ENCODE assay signal across 7 mouse cellular contexts in genomic region chr10:69352212-69353085, GRCm38 (mm10). TPM values are rescaled to one million over a fixed set of nuclear protein-coding genes. Genes with fewer than 3 reads are reported as not detected.
DNase-seq lines count a peak whose midpoint lies in the region; ATAC-seq and TF ChIP-seq lines count a peak whose summit lies in the region.

Cdk1 (minus strand) TSS chr10:69352938.

- H3K4me1 ChIP-seq in embryonic facial prominence, embryonic 10.5 days: peaks cover 42% of the 10 kb centered on the region
- peaks cover 3% of the 10 kb centered on the region for H3K4me1 ChIP-seq in intestine, postnatal 0 days (replicated peaks; ENCODE audit: control insufficient read depth, insufficient read depth, low read length)
- peaks cover 36% of the 10 kb centered on the region for H3K4me1 ChIP-seq in midbrain, embryonic 12.5 days
- 0 out of 2 replicates have a peak, but pooled peaks cover 7% of the 10 kb centered on the region for H3K4me1 ChIP-seq in small intestine, adult 2 months (ENCODE audit: control insufficient read depth, insufficient read depth, insufficient read length, low read length)

- intact Hi-C loops in left cerebral cortex, postnatal 4 days (cut with DNase I): no loop called here

- no peak; the same call in 1 of the 2 replicates for TF ChIP-seq POLR2A in small intestine, adult 2 months (IDR thresholded peaks at IDR 0.05; ENCODE audit: low read depth, low read length)

- peak; percentile 96 for ATAC-seq in intestine, postnatal 0 days
- ATAC-seq in midbrain, embryonic 12.5 days (ENCODE audit: low FRiP score, low read depth): peak; percentile 97

- peaks cover 39% of the 10 kb centered on the region for H3K36me3 ChIP-seq in embryonic facial prominence, embryonic 10.5 days (replicated peaks)
- H3K36me3 ChIP-seq in intestine, postnatal 0 days (ENCODE audit: control insufficient read depth, insufficient read depth): no peaks in the 10 kb centered on the region
- peaks cover 28% of the 10 kb centered on the region for H3K36me3 ChIP-seq in midbrain, embryonic 12.5 days
- H3K36me3 ChIP-seq in small intestine, adult 2 months (ENCODE audit: control insufficient read depth, insufficient read depth, low read length): no peaks in the 10 kb centered on the region; the same call in 1 of the 2 replicates

- no peaks in the 10 kb centered on the region for H3K27me3 ChIP-seq in embryonic facial prominence, embryonic 10.5 days (replicated peaks; ENCODE audit: low read depth, poor library complexity, severe bottlenecking)
- no peaks in the 10 kb centered on the region for H3K27me3 ChIP-seq in intestine, postnatal 0 days (replicated peaks; ENCODE audit: control insufficient read depth, insufficient read depth, low read length)
- H3K27me3 ChIP-seq in midbrain, embryonic 12.5 days: no peaks in the 10 kb centered on the region
- no peaks in the 10 kb centered on the region for H3K27me3 ChIP-seq in small intestine, adult 2 months (ENCODE audit: control insufficient read depth, insufficient read depth, low read length)

- peak within 1 kb of the TSS; percentile 92 for H3K4me3 ChIP-seq in embryonic facial prominence, embryonic 10.5 days
- peak within 1 kb of the TSS; percentile 80 for H3K4me3 ChIP-seq in intestine, postnatal 0 days (ENCODE audit: low read depth, low read length)
- H3K4me3 ChIP-seq in midbrain, embryonic 12.5 days: peak within 1 kb of the TSS; percentile 78
- H3K4me3 ChIP-seq in small intestine, adult 2 months (ENCODE audit: low read depth, low read length): peak within 1 kb of the TSS; percentile 95

- H3K9me3 ChIP-seq in embryonic facial prominence, embryonic 10.5 days: peaks cover 4% of the 10 kb centered on the region; the same call in 1 of the 2 replicates
- H3K9me3 ChIP-seq in intestine, postnatal 0 days (ENCODE audit: control insufficient read depth): 0 out of 2 replicates have a peak, but pooled peaks cover 6% of the 10 kb centered on the region
- no peaks in the 10 kb centered on the region for H3K9me3 ChIP-seq in midbrain, embryonic 12.5 days

- peak; percentile 92 for DNase-seq in adrenal gland, adult 8-10 months
- DNase-seq in embryonic facial prominence, embryonic 10.5 days (ENCODE audit: low spot score): peak; percentile 97
- DNase-seq in gonadal fat pad, adult 2 months (ENCODE audit: low read depth): peak; percentile 67
- DNase-seq in left cerebral cortex, postnatal 4 days: peak; percentile 97

- peak within 1 kb of the TSS; percentile 92 for H3K4me2 ChIP-seq in intestine, postnatal 0 days (replicated peaks; ENCODE audit: low read depth)
- H3K4me2 ChIP-seq in midbrain, embryonic 12.5 days (replicated peaks): peak within 1 kb of the TSS; percentile 88

- H3K27ac ChIP-seq in embryonic facial prominence, embryonic 10.5 days (replicated peaks): peak within 1 kb of the TSS; percentile 99
- H3K27ac ChIP-seq in intestine, postnatal 0 days (ENCODE audit: low read depth, low read length): peak within 1 kb of the TSS; percentile 55
- peak within 1 kb of the TSS; percentile 65 for H3K27ac ChIP-seq in midbrain, embryonic 12.5 days (replicated peaks)
- no peak within 1 kb of the TSS for H3K27ac ChIP-seq in small intestine, adult 2 months (ENCODE audit: insufficient read depth, low read depth, low read length)

- under 1% methylated on average over 51 of the region's 51 CpGs for WGBS in embryonic facial prominence, embryonic 10.5 days
- under 1% methylated on average over 51 of the region's 51 CpGs for WGBS in intestine, postnatal 0 days
- WGBS in midbrain, embryonic 12.5 days: under 1% methylated on average over 50 of the region's 51 CpGs
- under 1% methylated on average over 51 of the region's 51 CpGs for whole genome bisulfite sequencing in small intestine, adult 2 months

- peak within 1 kb of the TSS; percentile 69 for H3K9ac ChIP-seq in intestine, postnatal 0 days (ENCODE audit: low read depth, low read length)
- peak within 1 kb of the TSS; percentile 86 for H3K9ac ChIP-seq in midbrain, embryonic 12.5 days (replicated peaks)

- TF ChIP-seq CTCF in intestine, postnatal 0 days (IDR thresholded peaks at IDR 0.05; ENCODE audit: low read depth): no peak
- no peak for TF ChIP-seq CTCF in small intestine, adult 2 months (IDR thresholded peaks at IDR 0.05; ENCODE audit: extremely low read depth, insufficient read length, insufficient replicate concordance, low read depth, low read length)

RNA-seq across cellular contexts. Expression of gene Cdk1, which starts in this region (rescaled TPM):
- 1 to 10 TPM; 1.9 to 7.7 (median 2.8) TPM for total RNA-seq in adrenal gland, adult 8-10 months (2022)
- 534 and 541 TPM in 2 replicates for polyA plus RNA-seq in embryonic facial prominence, embryonic 10.5 days (2016; fragmentation: Nextera tagmentation; extraction: Ambion mirVana)
- 6.2 and 7.2 TPM in 2 replicates for polyA plus RNA-seq in gonadal fat pad, adult 2 months (2012; rRNA removed)
- 100 and 133 TPM in 2 replicates for polyA plus RNA-seq in intestine, postnatal 0 days (2015; fragmentation: Nextera tagmentation; extraction: Ambion mirVana)
- total RNA-seq in left cerebral cortex, postnatal 4 days (2021): 10 to 100 TPM; 14.8 to 15.1 TPM
- polyA plus RNA-seq in midbrain, embryonic 12.5 days (2016; fragmentation: Nextera tagmentation; extraction: Ambion mirVana): 288 and 297 TPM in 2 replicates
- 18.6 and 25.3 TPM in 2 replicates for polyA plus RNA-seq in small intestine, adult 2 months (2012; rRNA removed)
